Mouse (Mus musculus): Measurements from ENCODE around the gene Rbm47. TPM values are rescaled to one million over a fixed set of nuclear protein-coding genes. Genes with fewer than 3 reads are reported as not detected.

Rbm47 gene
- polyA plus RNA-seq, 1 experiment from 2014 or later = 53.2 TPM

- peak overlapping the region; percentile 28; the same call in 1 of the 2 replicates for H3K4me2 ChIP-seq (replicated peaks; ENCODE audit: low read depth, low read length)
- H3K9ac ChIP-seq (replicated peaks; ENCODE audit: low read depth, low read length) = no peak overlapping the region
- no peak for ATAC-seq (ENCODE audit: insufficient number of reproducible peaks, insufficient read depth, low FRiP score, low read depth)
- 44% methylated on average over 12 of the region's 12 CpGs for WGBS
- H3K36me3 ChIP-seq (ENCODE audit: control insufficient read depth, insufficient read depth, low read length) = no peaks in the 10 kb centered on the region
- no peaks in the 10 kb centered on the region for H3K27me3 ChIP-seq (ENCODE audit: control insufficient read depth, insufficient read depth, low read length)
- peaks cover 17% of the 10 kb centered on the region; the same call in 1 of the 2 replicates for H3K4me1 ChIP-seq (ENCODE audit: control insufficient read depth, insufficient read depth, low read length)
- no peaks in the 10 kb centered on the region for H3K9me3 ChIP-seq (ENCODE audit: control insufficient read depth, low read depth, low read length)
- H3K27ac ChIP-seq (ENCODE audit: low read length) = peak overlapping the region; percentile 11; the same call in 1 of the 2 replicates
- no peak overlapping the region for H3K4me3 ChIP-seq (ENCODE audit: low read depth, low read length)
Measured at GRCm38 (mm10) chr5:66076685-66077301, 96.1 kb downstream of the Rbm47 start.

DNA sequence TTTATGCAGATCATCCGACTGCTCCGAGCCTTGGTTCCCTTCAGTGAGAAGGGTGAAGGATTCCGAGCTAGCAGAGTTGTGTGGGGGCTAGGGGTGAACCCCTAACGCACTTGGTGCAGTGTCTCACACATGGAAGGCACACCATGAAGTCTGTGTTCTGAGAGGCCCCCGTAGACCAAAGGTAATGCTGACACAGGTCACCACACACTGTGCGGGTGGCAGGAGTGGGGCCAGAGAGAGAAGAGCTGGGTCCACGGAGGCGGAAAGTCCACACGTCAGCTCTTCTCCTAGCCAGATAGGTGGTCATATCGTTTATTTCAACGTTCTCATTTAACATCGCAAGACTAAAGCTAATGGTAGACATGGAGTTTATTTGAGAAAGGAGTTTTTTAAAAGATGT is 97.0 kb downstream of the Rbm47 start:
- no peaks in the 10 kb centered on the region for H3K9me3 ChIP-seq (ENCODE audit: control insufficient read depth, low read depth, low read length)
- H3K27me3 ChIP-seq (ENCODE audit: control insufficient read depth, insufficient read depth, low read length) = no peaks in the 10 kb centered on the region
- no peak overlapping the region for H3K4me3 ChIP-seq (ENCODE audit: low read depth, low read length)
- H3K4me2 ChIP-seq (replicated peaks; ENCODE audit: low read depth, low read length) = no peak overlapping the region
- H3K4me1 ChIP-seq (ENCODE audit: control insufficient read depth, insufficient read depth, low read length) = peaks cover 17% of the 10 kb centered on the region; the same call in 1 of the 2 replicates
- H3K27ac ChIP-seq (ENCODE audit: low read length) = no peak overlapping the region
- H3K36me3 ChIP-seq (ENCODE audit: control insufficient read depth, insufficient read depth, low read length) = no peaks in the 10 kb centered on the region
- no peak overlapping the region for H3K9ac ChIP-seq (replicated peaks; ENCODE audit: low read depth, low read length)
- ATAC-seq (ENCODE audit: insufficient number of reproducible peaks, insufficient read depth, low FRiP score, low read depth) = no peak
- WGBS = 85% methylated on average over 12 of the region's 12 CpGs

DNA sequence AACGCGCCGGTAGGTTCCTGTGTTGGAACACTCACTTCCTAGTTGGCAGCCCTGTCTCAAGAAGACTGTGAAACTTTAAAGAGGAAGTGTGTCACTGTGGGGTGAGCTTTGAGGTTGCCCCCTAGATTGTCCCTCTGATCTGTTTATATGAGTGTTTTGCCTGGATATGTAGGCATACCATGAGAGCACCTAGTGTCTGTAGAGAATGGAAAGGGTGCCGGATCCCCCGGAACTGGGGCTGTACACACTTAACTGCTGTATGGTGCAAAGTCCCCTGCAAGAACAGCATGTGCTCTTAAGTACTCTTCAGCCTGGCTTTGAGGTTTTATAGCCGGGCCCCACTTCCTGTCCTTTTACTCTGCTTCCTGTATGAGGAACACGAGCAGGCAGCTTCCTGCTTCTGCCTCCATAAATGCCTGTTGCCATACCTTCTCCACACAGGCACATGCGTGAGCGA is 97.9 kb downstream of the Rbm47 start:
- peaks cover 21% of the 10 kb centered on the region; the same call in 1 of the 2 replicates for H3K4me1 ChIP-seq (ENCODE audit: control insufficient read depth, insufficient read depth, low read length)
- no peaks in the 10 kb centered on the region for H3K9me3 ChIP-seq (ENCODE audit: control insufficient read depth, low read depth, low read length)
- H3K27ac ChIP-seq (ENCODE audit: low read length) = no peak overlapping the region
- H3K27me3 ChIP-seq (ENCODE audit: control insufficient read depth, insufficient read depth, low read length) = no peaks in the 10 kb centered on the region
- no peak overlapping the region for H3K4me3 ChIP-seq (ENCODE audit: low read depth, low read length)
- no peaks in the 10 kb centered on the region for H3K36me3 ChIP-seq (ENCODE audit: control insufficient read depth, insufficient read depth, low read length)
- 78% methylated on average over 9 of the region's 9 CpGs for WGBS
- ATAC-seq (ENCODE audit: insufficient number of reproducible peaks, insufficient read depth, low FRiP score, low read depth) = no peak
- no peak overlapping the region for H3K9ac ChIP-seq (replicated peaks; ENCODE audit: low read depth, low read length)
- H3K4me2 ChIP-seq (replicated peaks; ENCODE audit: low read depth, low read length) = no peak overlapping the region

DNA sequence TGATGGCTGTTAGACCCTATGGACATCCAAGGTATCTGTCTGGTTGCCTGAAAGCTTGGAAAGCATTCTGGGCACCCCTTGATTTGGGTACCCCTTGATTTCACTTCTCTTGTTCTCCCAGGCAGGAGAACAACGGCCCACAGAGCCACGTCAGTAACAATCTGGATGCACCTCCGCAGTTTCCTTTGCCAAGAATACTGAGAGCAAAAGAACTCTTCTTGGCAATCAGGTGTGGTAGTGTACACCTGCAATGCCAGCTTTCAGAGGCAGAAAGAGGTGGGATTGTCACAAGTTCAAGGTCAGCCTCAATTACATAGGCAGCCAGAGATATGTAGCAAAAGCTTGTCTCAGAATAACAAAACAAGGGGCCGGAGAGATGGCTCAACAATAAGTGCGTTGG is 98.7 kb downstream of the Rbm47 start:
- Histone ChIP-seq H3K4me1 (ENCODE audit: control insufficient read depth, insufficient read depth, low read length) (peaks cover 22% of the 10 kb centered on the region; the same call in 1 of the 2 replicates), H3K27me3 (ENCODE audit: control insufficient read depth, insufficient read depth, low read length) (no peaks in the 10 kb centered on the region), H3K36me3 (ENCODE audit: control insufficient read depth, insufficient read depth, low read length) (no peaks in the 10 kb centered on the region), H3K9me3 (ENCODE audit: control insufficient read depth, low read depth, low read length) (no peaks in the 10 kb centered on the region), H3K4me2 (replicated peaks; ENCODE audit: low read depth, low read length) (no peak overlapping the region), H3K9ac (replicated peaks; ENCODE audit: low read depth, low read length) (no peak overlapping the region), H3K4me3 (ENCODE audit: low read depth, low read length) (no peak overlapping the region), H3K27ac (ENCODE audit: low read length) (no peak overlapping the region)
- 85% methylated on average over 5 of the region's 5 CpGs for WGBS
- ATAC-seq (ENCODE audit: insufficient number of reproducible peaks, insufficient read depth, low FRiP score, low read depth) = no peak

DNA sequence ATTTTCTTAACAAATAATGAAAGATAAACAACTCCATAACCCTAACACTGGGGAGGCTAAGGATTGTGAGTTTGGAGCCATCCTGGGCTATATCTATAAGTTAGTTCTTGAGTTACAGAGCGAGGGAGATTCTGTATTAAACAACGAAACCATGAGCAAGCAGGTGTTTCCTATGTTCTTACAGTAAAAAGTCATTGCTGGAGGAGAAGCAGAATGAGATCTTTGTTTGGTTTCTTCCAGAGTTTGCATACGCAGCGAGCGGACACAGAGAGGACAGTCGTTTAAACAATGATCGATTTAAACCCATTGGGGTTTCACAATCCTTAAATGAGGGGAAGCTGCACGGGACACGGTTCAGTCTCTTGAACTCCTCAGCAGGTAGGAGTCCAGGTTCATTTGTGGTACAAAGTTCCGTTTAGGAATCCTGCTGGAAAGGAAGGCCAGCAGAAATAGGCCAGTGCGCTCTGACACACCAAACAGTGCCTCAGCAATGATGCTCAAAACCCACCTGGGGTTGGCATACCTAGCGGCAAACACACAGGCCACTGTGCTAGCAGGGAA is 99.2 kb downstream of the Rbm47 start:
- Histone ChIP-seq H3K9me3 (ENCODE audit: control insufficient read depth, low read depth, low read length) (no peaks in the 10 kb centered on the region), H3K27me3 (ENCODE audit: control insufficient read depth, insufficient read depth, low read length) (no peaks in the 10 kb centered on the region), H3K4me2 (replicated peaks; ENCODE audit: low read depth, low read length) (no peak overlapping the region), H3K36me3 (ENCODE audit: control insufficient read depth, insufficient read depth, low read length) (no peaks in the 10 kb centered on the region), H3K27ac (ENCODE audit: low read length) (no peak overlapping the region), H3K9ac (replicated peaks; ENCODE audit: low read depth, low read length) (no peak overlapping the region), H3K4me3 (ENCODE audit: low read depth, low read length) (no peak overlapping the region), H3K4me1 (ENCODE audit: control insufficient read depth, insufficient read depth, low read length) (peaks cover 22% of the 10 kb centered on the region; the same call in 1 of the 2 replicates)
- WGBS = 75% methylated on average over 12 of the region's 12 CpGs
- ATAC-seq (ENCODE audit: insufficient number of reproducible peaks, insufficient read depth, low FRiP score, low read depth) = no peak

DNA sequence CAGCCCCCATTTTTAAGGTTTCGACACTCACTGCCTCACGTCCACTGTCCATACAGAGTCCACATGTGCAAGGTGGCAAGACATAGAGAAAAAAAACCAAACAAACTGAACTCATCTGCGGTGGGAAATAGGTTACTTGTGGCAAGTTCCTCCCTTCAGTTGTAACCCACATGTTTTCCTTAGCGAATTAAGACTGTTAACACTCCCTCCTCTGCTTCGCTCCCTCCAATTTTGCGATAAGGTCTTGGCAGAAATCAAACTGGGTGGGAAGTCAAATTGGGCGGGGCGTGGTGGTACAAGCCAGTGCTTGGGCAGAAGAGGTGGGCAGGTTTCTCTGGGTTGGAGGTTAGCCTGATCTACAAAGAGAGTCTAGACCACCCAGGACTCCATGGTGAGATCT is 101.2 kb downstream of the Rbm47 start:
- H3K9me3 ChIP-seq (ENCODE audit: control insufficient read depth, low read depth, low read length) = no peaks in the 10 kb centered on the region
- H3K27me3 ChIP-seq (ENCODE audit: control insufficient read depth, insufficient read depth, low read length) = no peaks in the 10 kb centered on the region
- WGBS = 81% methylated on average over 8 of the region's 8 CpGs
- H3K4me3 ChIP-seq (ENCODE audit: low read depth, low read length) = no peak overlapping the region
- no peak overlapping the region for H3K9ac ChIP-seq (replicated peaks; ENCODE audit: low read depth, low read length)
- H3K4me2 ChIP-seq (replicated peaks; ENCODE audit: low read depth, low read length) = no peak overlapping the region
- H3K4me1 ChIP-seq (ENCODE audit: control insufficient read depth, insufficient read depth, low read length) = peaks cover 11% of the 10 kb centered on the region; the same call in 1 of the 2 replicates
- no peak for ATAC-seq (ENCODE audit: insufficient number of reproducible peaks, insufficient read depth, low FRiP score, low read depth)
- no peak overlapping the region for H3K27ac ChIP-seq (ENCODE audit: low read length)
- no peaks in the 10 kb centered on the region for H3K36me3 ChIP-seq (ENCODE audit: control insufficient read depth, insufficient read depth, low read length)

DNA sequence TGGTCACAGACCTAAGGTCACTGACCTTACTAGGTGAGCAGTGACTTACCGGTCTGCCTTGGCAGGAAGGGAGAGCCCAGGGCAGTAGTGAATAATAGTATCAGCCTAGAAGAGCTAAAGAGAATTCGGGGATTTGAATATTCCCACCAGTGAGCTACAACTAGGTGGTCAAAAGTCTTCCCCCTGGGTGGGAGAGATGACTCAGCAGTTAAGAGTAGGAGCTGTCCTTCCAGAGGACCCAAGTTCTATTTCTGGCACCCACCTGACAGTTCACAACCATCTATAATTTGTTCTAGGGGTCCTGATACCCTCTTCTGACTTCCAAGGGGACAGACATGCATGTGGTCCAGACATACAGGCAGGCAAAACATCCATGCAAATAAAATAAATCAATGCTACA is 102.6 kb downstream of the Rbm47 start:
- peak overlapping the region; percentile 84 for H3K4me2 ChIP-seq (replicated peaks; ENCODE audit: low read depth, low read length)
- H3K4me3 ChIP-seq (ENCODE audit: low read depth, low read length) = no peak overlapping the region
- 58% methylated on average over 2 of the region's 2 CpGs for WGBS
- no peaks in the 10 kb centered on the region for H3K9me3 ChIP-seq (ENCODE audit: control insufficient read depth, low read depth, low read length)
- no peak for ATAC-seq (ENCODE audit: insufficient number of reproducible peaks, insufficient read depth, low FRiP score, low read depth)
- H3K27ac ChIP-seq (ENCODE audit: low read length) = no peak overlapping the region
- H3K4me1 ChIP-seq (ENCODE audit: control insufficient read depth, insufficient read depth, low read length) = peaks cover 8% of the 10 kb centered on the region; the same call in 1 of the 2 replicates
- H3K9ac ChIP-seq (replicated peaks; ENCODE audit: low read depth, low read length) = no peak overlapping the region
- no peaks in the 10 kb centered on the region for H3K27me3 ChIP-seq (ENCODE audit: control insufficient read depth, insufficient read depth, low read length)
- no peaks in the 10 kb centered on the region for H3K36me3 ChIP-seq (ENCODE audit: control insufficient read depth, insufficient read depth, low read length)

DNA sequence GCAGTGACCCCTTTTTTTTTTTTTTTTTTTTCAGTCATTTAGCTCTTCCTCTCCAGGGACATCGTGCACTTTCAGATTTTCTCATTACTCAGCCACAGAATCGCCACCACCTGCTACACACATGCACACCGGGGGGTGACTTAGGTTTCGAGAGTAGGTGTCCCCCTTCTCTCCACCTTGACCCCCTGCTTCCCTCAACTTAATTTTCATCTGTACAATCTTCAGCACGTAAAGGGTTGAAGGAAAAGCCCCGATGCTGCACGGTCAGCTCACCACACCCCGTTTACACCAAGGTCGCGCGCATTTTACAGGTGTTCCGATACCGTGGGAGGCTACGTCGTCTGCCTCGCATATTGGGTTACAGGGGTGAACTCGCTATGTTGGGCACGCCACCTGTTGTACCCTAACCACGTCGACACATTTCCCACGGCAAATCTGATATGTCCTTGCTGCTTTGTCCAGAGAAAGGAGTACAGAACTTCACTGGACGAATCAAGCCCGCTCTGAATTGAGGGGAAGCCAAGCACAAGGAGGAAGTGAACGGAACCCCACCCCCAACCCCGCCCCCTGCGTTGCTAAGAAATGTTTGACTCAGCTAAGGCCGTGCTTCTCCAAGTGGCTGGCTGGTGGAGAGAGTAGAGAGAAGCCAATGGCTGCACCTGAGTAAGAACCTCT is 103.3 kb downstream of the Rbm47 start:
- H3K27ac ChIP-seq (ENCODE audit: low read length) = peak overlapping the region; percentile 53; the same call in 1 of the 2 replicates
- WGBS = 5% methylated on average over 27 of the region's 27 CpGs
- no peaks in the 10 kb centered on the region for H3K36me3 ChIP-seq (ENCODE audit: control insufficient read depth, insufficient read depth, low read length)
- no peaks in the 10 kb centered on the region for H3K27me3 ChIP-seq (ENCODE audit: control insufficient read depth, insufficient read depth, low read length)
- peak overlapping the region; percentile 35 for H3K4me3 ChIP-seq (ENCODE audit: low read depth, low read length)
- H3K4me1 ChIP-seq (ENCODE audit: control insufficient read depth, insufficient read depth, low read length) = peaks cover 8% of the 10 kb centered on the region; the same call in 1 of the 2 replicates
- peak; percentile 79 for ATAC-seq (ENCODE audit: insufficient number of reproducible peaks, insufficient read depth, low FRiP score, low read depth)
- H3K4me2 ChIP-seq (replicated peaks; ENCODE audit: low read depth, low read length) = peak overlapping the region; percentile 84
- H3K9me3 ChIP-seq (ENCODE audit: control insufficient read depth, low read depth, low read length) = no peaks in the 10 kb centered on the region
- no peak overlapping the region for H3K9ac ChIP-seq (replicated peaks; ENCODE audit: low read depth, low read length)

Data from stomach, embryonic 14.5 days (tissue).